Mouse (Mus musculus) right cerebral cortex, adult 2 months (tissue): Measurements from ENCODE around the gene Gmds.

ENCODE experiments used
- DNase-seq, 2 experiments: peaks; one replicate each; pipeline ENCODE4 v3.0.0; 2021 to 2022; ENCODE audit warnings: low spot score in 2 of 2

Gmds gene

GRCm38 (mm10) chr13:32161567-32161966 lies 177.0 kb downstream of the Gmds start:
- no peak for DNase-seq

- no peak for DNase-seq
These were observed 180.3 kb downstream of the Gmds start for GRCm38 (mm10) chr13:32158240-32158639.

DNA sequence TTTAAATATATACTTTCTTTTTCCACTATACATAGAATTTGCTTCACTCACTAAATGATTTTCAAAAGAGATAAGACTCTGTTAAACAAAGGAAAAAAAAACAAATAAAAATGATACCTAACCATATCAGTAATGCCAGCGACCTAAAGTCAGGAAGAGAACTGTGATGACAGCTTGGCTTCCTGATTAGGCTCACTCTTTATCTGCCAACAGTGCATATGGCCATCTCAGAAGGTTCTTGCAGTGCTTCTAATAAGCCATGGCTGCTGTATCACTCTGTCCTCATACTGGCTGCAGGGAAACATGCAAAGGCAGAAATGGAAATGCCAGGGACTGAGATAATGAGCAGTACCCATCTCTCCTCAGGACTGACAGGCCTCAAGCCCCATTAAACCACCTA lies 192.6 kb downstream of the Gmds start:
- DNase-seq, result no peak

- DNase-seq, result no peak
These were observed 193.4 kb downstream of the Gmds start for GRCm38 (mm10) chr13:32145179-32145578.

DNA sequence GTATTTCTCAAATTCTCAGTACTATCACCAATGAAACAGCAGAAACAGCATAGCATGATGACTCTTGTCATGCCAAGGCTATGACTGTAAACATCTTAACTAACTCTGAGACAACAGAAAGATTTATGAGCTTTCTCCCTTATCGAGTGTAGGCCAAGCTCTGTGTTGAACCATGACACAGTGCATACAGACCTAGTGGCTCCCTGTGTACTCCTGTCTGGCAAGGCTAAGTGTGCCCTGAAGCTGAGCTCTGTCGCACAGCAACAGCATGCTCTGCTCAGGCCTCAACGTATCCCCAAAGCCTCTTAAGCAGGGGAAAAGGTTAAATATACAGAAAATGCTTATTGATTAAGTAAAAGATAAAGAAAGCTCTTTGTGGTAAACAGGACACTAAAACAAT lies 194.9 kb downstream of the Gmds start:
- no peak for DNase-seq

DNA sequence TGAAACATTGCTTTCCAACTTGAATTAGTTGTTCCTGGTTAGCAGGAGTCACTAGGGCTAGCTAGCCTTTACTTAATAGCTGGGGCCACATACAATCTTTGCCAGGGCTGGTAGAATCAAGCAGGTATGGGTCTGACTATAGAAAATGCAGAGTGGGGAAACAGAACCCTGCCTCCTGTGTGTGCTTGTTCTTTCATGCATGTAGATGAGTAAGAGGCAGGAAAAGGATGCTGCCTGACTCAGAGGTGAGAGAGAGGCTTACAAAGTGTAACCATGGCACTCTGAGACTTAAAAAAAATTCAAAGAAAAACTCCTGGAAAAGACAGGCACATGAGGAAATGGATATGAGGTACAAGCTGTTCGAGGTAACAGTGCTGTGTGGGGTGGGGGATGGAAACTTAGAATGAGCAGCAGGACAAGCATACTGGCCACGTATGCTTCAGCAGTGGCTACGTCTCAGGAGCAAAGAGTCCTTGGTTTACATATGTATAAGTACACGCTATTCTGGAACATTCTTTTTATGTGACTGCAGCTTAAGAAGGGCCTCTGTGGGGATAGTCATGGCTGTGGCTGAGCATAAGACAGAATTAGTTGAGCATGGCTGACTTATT lies 203.8 kb downstream of the Gmds start:
- DNase-seq, result no peak

DNA sequence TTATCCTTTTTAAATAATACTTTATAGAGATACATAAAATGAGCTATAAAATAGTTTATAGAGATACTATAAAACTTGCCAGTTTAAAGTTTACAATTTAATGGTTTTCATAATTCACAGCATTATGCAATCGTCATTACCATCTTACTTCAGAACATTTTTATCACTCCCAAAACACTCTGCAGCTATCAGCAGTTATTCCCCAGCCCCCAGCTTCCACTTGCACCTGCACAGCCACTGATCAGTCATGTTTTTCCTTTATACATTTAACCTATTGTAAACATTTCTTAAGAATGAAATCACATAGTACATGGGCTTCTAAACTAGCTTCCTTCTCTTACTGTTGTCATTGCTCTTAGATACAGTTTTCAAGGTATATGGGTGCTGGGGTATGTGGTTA lies 208.6 kb downstream of the Gmds start:
- DNase-seq, result no peak

DNA sequence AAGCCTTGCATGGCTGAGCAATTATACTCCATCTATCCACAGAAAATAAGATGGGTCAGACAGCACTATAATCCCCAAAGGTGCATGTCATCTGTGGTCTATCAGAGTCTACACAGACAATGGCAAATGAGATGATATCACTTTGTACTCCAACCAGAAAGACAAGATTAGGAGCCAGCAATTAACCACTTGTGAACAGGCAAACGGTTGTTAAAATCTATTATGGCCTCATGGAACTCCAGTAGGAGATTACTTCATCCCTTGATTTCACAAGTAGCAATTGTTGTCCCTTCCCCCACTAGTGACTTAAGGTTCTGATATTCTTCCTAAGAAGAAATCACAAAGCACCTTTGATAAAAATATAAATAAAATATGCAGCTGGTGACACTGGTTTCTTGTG lies 220.2 kb downstream of the Gmds start:
- no peak for DNase-seq

DNA sequence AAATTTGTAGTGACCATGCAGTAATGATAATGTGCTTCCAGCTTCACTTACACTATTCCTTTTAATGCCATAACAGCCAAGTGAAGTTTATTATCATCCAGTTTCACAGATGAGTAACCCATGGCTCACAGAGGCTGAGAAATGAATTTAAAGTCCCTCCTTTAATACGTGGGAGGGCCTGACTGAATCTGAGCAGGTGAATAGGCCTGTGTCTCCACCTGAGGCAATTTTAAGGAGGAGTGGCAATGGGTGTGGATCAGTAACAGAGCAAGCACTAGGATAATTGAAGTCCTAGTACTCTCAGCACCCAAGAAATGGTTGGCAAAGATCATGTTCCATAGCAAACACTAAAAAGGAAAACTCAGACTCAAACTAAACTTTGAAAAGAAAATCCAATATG lies 223.1 kb downstream of the Gmds start:
- no peak for DNase-seq

DNA sequence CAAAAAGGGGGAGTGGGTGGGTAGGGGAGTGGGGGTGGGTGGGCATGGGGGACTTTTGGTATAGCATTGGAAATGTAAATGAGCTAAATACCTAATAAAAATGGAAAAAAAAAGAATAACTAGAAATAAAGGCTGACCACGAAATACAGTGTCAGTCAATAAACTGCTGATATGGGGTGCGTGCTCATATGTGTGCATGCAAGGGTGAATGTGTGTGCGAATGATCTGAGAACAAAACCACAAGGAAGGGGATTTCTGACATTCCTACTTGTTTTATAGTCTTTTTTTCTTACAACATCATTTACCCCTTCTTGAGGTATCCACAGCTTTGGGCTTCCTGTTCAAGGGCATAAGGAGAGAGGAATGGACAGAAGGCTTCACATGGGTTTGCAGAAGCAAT lies 224.7 kb downstream of the Gmds start:
- no peak for DNase-seq

DNA sequence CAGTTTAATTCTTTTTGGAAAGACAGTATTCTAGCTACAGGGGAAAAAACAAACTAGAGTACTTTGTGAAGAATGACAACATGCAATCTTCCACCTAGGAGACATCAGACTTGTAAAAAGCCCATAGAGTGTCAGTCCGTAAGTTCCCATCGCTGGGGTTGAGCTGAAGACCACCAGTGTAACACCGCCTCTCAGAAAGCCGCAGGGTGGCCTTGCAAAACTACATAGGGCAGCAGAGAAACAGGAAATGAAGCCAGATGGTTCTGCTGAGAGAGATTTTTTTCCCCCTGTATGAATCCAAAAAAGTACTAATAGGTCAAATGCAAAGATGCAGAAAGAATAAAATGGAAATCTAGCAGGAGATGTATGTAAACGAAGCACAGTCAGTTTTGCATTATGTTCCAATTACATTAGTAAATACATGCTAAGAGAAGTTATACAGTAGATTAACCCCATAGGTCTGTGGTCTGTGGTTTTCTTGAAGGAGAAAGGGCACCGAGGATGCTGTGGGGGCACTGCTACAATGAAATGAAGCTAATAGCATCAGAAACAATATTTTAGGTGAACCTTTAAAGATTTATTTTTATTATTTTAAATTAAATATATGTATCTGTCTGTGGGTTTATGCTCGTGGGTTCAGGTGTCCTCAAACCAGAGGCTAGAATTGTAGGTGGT lies 250.1 kb downstream of the Gmds start:
- DNase-seq, result no peak

GRCm38 (mm10) chr13:32080520-32081249 lies 257.9 kb downstream of the Gmds start:
- no peak for DNase-seq

- no peak for DNase-seq
These were observed 264.9 kb downstream of the Gmds start for GRCm38 (mm10) chr13:32073630-32074029.

DNA sequence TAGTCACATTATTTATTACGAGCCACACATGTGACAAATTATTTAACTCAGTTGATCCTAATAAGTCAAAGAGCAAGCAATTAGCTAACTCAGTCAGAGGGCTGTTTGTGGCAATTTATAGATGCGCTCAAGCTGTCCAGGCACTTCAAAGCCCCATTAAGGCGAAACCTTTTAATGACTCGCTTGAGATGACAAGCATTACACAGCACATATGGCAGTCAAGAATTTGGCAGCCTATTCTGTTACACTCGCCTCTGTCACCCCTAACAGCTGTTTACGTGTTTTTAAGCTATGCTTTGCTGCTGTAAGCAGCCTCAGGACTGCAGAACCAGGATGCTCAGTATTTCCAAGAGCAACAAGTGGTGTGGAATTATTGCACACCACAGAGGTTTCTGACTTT lies 283.2 kb downstream of the Gmds start:
- DNase-seq, result no peak

DNA sequence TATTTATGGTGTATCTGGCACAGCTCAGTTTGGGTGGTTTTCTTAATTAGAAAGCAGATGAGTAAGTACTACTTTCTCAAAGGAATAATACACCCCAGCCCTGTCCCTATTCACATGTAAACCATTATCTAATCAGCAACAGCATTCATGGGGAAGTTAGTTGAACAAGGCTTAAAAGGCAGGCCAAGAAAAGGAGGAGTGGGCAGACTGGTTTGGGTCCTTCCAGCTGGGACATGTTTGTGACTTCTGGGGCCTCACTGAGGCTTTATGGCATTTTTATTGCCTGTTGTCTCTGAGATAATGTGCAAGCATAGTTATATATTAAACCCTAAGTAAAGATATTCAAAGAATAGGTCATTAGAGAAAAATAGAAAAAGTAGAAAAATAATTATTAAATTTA lies 285.0 kb downstream of the Gmds start:
- no peak for DNase-seq

DNA sequence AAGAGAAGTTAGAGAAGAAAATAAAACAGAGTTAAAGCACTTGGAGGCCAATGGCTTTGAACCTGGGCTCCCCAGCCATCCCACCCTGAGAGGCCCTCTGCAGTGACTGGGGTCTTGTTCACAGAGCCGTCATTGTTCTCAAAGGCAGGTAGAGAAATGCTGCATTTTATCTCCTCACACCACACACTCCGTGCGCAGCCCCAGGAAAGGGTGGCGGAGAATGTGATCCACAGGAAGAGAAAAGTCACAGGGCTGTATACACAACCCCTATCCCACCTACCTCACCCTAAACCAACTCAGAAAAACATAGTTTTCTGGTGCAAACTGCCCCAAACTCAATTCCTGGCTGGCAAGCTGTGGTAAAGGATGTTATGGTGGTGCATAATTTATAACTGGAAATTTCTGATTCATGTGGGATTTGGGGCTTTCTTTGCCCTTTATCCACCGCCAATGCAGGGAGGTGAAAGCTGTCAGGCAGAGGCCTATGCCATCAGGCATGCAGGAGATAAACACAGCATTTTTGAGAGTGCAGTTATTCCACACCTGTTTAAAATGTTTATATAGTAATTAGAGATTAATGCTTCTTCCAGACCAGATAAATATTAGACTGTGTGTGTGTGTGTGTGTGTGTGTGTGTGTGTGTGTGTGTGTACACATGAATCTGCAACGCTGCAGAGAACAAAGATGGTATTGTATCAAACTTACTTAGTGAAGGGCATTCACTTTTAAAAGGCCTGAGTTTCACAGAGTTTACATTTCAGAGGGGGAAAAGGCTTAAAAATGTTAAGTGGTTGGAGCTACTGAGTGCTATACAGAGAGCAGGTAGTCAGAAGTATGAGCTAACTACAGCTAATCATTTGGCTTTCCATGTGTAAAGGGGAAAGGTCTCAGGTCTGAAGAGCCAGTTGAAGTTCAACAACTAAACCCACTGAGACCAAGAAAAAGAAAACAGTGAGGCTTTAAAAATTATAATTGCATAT lies 290.3 kb downstream of the Gmds start:
- no peak for DNase-seq

GRCm38 (mm10) chr13:32046961-32047360 lies 291.6 kb downstream of the Gmds start:
- no peak for DNase-seq

- no peak for DNase-seq
These were observed 295.8 kb downstream of the Gmds start for GRCm38 (mm10) chr13:32042748-32043147.

GRCm38 (mm10) chr13:32040822-32041221 lies 297.7 kb downstream of the Gmds start:
- no peak for DNase-seq

GRCm38 (mm10) chr13:32036902-32037301 lies 301.6 kb downstream of the Gmds start:
- no peak for DNase-seq

DNA sequence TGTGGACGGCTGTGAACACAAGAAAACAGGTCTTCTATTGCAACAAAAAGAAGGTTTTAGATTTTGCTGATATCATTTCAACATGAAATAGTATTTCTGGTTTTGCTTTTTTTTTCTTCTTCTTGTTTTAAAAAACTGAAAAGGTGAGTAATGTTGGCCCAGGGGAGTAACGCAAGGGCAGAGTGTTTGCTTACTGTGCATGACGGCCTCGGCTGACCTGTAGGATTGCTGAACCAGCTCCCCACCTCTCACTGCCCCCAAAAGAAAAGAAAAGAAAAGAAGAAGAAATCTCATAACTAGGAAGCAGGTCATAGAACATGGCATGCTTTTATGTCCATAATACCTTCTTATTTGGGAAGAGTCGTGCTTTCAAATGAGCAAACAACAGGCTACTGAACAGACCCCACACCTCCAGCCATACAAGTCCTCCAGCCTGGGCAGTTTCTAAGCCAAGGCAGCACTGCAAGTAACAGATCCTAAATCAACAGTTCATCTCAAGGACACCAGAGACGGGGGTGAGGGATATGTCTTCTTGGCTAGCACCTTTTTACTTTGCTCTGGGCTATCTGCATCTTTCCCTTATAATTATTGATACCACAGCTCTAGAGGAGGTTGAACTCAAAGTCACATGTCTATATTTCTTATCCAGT lies 303.6 kb downstream of the Gmds start:
- DNase-seq, result no peak
